Mouse (Mus musculus): ENCODE results near the gene Itpkc. TPM values are rescaled to one million over a fixed set of nuclear protein-coding genes. Genes with fewer than 3 reads are reported as not detected.

Gene Itpkc
- total and polyA plus RNA-seq, 3 experiments = 4.0 to 8.1 (median 4.0) TPM

- TF ChIP-seq TBP (conservative IDR thresholded peaks at IDR 0.05; ENCODE audit: low read depth, low read length) = no peak; the same call in 1 of the 2 replicates
- peak; percentile 70 for TF ChIP-seq USF1 (IDR thresholded peaks at IDR 0.05; ENCODE audit: low read depth, low read length)
- peak; percentile 75 for TF ChIP-seq HCFC1 (IDR thresholded peaks at IDR 0.05; ENCODE audit: low read depth, low read length)
- no peak for TF ChIP-seq MEF2A (IDR thresholded peaks at IDR 0.05; ENCODE audit: borderline replicate concordance, low read depth, low read length)
- TF ChIP-seq SMC3 (IDR thresholded peaks at IDR 0.05; ENCODE audit: low read depth, low read length) = no peak; the same call in 1 of the 2 replicates
- no peak for TF ChIP-seq CHD2 (IDR thresholded peaks at IDR 0.05; ENCODE audit: low read length)
- TF ChIP-seq MAX (IDR thresholded peaks at IDR 0.05; ENCODE audit: low read length) = peak; percentile 85
- no peak for TF ChIP-seq IRF4 (IDR thresholded peaks at IDR 0.05; ENCODE audit: low read depth, low read length)
- no peak for TF ChIP-seq JUN (IDR thresholded peaks at IDR 0.05; ENCODE audit: insufficient read depth, low read depth, low read length)
- no peak for TF ChIP-seq ZNF384 (IDR thresholded peaks at IDR 0.05; ENCODE audit: low read depth, low read length)
- TF ChIP-seq E2F4 (IDR thresholded peaks at IDR 0.05; ENCODE audit: insufficient replicate concordance, low read depth, low read length) = no peak
These were observed 64.1 kb downstream of the Itpkc start (continued) for GRCm38 (mm10) chr7:27164112-27164947.

- H3K9ac ChIP-seq (ENCODE audit: insufficient read depth, low read depth) = peak overlapping the region; percentile 90; the same call in 1 of the 2 replicates
- H3K79me2 ChIP-seq (replicated peaks; ENCODE audit: control insufficient read depth, extremely low read depth, insufficient read depth, poor library complexity, severe bottlenecking) = peaks cover 48% of the 10 kb centered on the region
- TF ChIP-seq MAZ (IDR thresholded peaks at IDR 0.05; ENCODE audit: low read depth, low read length) (no peak), RAD21 (IDR thresholded peaks at IDR 0.05; ENCODE audit: low read depth, low read length) (no peak), POLR2A (IDR thresholded peaks at IDR 0.05; ENCODE audit: low read depth, low read length) (no peak), JUN (IDR thresholded peaks at IDR 0.05; ENCODE audit: insufficient read depth, low read depth, low read length) (no peak), PAX5 (IDR thresholded peaks at IDR 0.05; ENCODE audit: low read length) (no peak), BHLHE40 (IDR thresholded peaks at IDR 0.05; ENCODE audit: low read depth, low read length) (no peak), IRF4 (IDR thresholded peaks at IDR 0.05; ENCODE audit: low read depth, low read length) (no peak), GABPA (IDR thresholded peaks at IDR 0.05; ENCODE audit: insufficient replicate concordance, low read depth, low read length) (no peak), CHD1 (IDR thresholded peaks at IDR 0.05; ENCODE audit: low read depth, low read length) (no peak), EP300 (IDR thresholded peaks at IDR 0.05; ENCODE audit: low read length) (no peak), MEF2A (IDR thresholded peaks at IDR 0.05; ENCODE audit: borderline replicate concordance, low read depth, low read length) (no peak), USF1 (IDR thresholded peaks at IDR 0.05; ENCODE audit: low read depth, low read length) (no peak)
- dilution Hi-C loops (cut with MboI; ENCODE audit: extremely low pct_ligation_motif_present, extremely low pct_unique_long_range_greater_than_20kb, low sequenced_read_pairs) (no loop called here), in situ Hi-C loops (cut with MboI; ENCODE audit: low pct_ligation_motif_present, low pct_unique_long_range_greater_than_20kb, low sequenced_read_pairs) (loop anchor here (5.0 kb wide), 1 partner anchor 64 kb away; the partner anchor contains the start of gene Itpkc)
- peak overlapping the region; percentile 17; the same call in 1 of the 2 replicates for H3K27ac ChIP-seq (ENCODE audit: insufficient read depth, low read depth)
- H3K9me3 ChIP-seq (replicated peaks; ENCODE audit: low read length) = no peaks in the 10 kb centered on the region
- no peaks in the 10 kb centered on the region for H3K27me3 ChIP-seq (replicated peaks)
- peak overlapping the region; percentile 77 for H3K4me2 ChIP-seq (ENCODE audit: insufficient read depth, low read depth, poor library complexity, severe bottlenecking)
- H3K4me1 ChIP-seq (ENCODE audit: control insufficient read depth in 1 of 2, insufficient read depth in 2 of 2) = peaks cover 37 to 63% of the 10 kb centered on the region in 2 experiments
- DNase-seq (ENCODE audit: extremely low read depth) = no peak
- H3K36me3 ChIP-seq (replicated peaks in 1 of 2; ENCODE audit: control insufficient read depth in 1 of 2, insufficient read depth in 1 of 2, low read length in 1 of 2) = peaks cover 30 to 66% of the 10 kb centered on the region in 2 experiments
- H3K4me3 ChIP-seq (replicated peaks in 1 of 3; ENCODE audit: low read depth in 2 of 3, low read length in 2 of 3, poor library complexity in 1 of 3) = peak overlapping the region; percentile 86 to 98 (median 92)
These were observed 65.0 kb downstream of the Itpkc start for GRCm38 (mm10) chr7:27163450-27163805.
